Mouse (Mus musculus): ENCODE results near the gene Hoxa13.

The Hoxa13 gene

DNA sequence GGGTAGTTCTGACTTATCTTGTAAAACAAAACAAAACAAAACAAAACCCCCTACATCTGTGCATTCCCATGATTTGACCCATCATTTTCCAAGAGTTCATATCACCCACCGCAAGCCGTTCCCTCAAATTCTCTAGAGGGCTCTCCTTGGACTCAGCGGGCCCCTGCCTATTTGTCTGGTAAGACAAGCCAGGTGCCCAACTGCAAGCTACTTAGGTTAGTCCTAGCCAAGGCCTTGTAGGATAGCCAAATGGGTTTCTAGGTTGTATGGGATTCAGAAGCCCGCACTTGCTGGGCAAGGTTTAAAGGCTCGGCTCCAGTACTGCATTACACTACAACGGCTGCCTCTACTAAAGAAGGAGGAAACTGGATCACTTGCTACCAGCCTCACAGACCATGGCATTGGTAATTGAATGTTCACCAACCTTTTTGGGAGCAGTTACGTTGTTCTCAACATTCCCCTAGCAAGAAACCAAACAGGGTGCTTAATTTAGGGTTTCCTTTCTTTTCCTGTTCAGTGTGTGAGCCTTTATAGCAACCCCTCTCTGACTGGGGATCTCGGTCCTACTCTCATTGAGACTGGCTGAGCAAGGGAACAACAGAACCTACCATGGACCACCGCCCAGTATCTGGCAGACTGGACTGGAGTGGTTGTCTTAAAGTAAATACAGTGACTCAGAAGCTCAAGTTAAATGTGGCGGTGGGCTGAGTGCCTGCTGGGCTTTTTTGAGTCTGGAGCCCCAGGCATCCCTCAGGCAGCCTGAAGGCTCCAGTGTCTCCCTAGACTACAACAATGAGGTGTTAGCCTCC, 23.1 kb downstream of the Hoxa13 start:
- no peak for DNase-seq (ENCODE audit: extremely low spot score)

DNA sequence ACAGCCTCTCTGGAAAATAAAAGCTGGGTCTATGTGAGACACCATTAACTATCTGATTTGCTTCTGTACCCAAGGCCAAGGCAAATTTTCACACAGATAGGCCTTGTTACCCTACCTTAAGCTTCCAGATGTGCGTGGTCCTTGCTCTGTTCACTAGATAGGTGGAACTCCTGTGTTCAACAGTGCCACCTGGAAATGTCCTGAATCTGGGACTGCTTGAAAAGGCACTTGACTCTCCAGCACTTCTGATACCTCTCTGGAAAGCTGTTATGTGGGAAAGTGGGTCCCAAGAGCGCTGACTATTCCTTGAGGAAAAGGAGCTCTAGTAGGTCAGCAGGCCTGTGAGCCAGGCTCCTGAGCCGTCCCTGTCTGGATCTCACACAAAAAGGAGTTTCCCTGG, 23.9 kb downstream of the Hoxa13 start:
- no peak for DNase-seq (ENCODE audit: extremely low spot score)

DNA sequence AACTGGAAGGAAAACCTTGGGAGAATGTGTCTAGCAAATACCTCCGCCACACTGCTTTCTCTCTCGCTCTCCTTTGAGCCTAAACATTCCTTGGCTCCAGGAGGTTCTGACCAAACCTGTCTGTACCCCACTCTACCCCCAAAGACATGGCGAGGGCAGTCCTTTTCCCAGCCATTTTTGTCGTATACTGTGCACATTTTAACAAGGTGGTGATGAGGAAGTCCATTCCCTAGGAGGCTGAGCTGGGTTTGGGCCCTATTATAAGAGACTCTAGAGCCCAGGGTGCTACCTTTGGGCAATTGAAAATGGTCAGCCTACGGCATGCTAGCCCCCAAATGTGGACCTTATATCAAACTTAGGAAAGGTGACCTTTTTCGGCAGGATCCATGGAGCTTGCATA, 24.8 kb downstream of the Hoxa13 start:
- DNase-seq (ENCODE audit: extremely low spot score) = no peak

DNA sequence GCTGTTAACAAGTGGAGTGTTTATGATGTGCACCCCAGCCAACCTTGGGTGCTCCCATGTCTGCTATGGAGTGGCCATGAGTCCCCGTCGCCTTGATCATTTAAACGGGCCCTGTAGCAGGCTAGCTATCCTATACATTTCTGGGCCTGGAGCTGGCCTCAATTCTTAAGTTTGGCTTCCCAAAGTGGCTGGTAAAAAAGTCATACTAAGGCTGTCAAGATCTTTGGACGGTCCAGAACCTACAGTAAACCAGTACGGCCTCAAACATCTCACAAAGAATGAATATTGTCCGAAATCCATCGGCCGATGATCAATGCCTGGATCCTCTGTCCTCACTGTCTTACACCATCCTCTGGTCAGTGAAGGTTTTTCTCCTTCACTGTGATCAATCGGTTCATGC, 25.4 kb downstream of the Hoxa13 start:
- no peak for DNase-seq (ENCODE audit: extremely low spot score)

DNA sequence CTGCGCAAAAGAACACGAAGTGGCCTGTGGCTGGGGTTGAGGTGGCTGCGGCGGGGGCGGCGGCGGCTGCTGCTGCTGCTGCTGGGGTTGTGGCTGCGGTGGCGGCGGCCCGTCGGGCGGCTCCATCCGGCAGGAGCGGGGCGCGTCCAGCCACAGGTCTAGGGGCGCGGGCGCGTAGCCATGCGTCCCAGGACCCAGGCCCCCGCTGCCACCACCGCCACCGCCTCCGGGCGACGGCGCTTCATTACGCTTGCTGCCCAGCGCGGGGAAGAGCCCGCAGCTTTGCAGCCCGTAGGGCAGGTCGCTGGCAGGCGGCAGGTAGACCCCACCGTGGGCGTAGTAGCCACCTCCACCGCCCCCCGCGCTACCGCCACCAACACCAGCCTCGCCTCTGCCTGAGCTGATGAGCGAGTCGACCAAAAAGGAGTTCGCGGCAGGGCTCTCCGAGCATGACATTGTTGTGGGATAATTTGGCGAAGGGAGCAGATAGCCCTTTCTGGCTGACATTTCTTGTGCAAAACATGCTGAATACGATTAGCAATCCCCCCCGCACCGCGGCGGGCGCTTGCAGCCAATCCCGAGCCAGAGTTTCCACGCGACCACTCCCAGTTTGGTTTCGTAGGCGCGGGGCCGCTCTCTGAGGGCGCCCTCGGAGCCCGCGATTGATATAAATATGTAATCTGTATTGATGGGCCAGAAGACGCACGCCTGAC, 26.1 kb downstream of the Hoxa13 start:
- DNase-seq (ENCODE audit: extremely low spot score) = no peak

DNA sequence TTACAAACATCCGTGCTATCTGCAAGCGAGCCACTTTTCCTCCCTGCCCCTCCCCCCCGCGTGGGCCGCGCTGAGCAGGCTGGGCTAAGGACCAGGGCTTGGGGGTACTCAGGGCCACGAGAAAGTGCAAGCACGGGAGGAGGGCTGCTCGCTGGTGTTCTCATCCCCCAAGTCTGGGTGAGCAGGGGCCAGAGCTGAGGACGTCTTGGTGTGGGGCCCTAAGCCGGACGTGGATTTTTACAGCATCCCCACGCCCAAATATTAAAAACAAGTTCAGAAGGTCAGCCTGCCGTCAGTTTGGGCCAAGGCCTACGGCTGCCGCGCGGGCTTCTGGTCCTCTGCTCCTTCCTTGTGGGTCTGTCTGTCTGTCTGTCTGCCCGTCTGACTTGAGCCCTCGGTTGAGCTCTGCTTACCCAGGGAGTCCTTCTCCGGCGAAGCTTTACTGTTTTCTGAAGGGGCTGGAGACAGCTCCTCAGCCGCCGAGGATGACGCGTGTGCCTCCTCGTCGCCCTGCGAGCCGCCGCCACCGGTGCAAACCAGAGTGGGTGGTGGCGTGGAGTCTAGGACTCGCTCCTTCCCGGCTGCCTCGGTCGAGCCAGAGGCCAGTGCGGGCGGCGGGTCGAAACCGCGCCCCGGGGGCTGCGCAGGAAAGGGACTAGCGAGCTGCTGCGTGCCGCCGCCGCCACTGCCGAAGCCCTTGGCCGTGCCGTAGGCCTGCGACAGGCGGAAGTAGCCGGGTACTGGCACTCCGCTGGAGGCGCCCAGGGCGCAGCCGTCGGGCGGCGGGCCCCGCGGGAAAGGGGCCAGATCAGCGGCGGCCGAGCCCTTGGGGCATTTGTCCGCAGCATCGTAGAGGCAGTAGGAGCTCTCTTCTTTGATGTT, 26.9 kb downstream of the Hoxa13 start:
- no peak for DNase-seq (ENCODE audit: extremely low spot score)

DNA sequence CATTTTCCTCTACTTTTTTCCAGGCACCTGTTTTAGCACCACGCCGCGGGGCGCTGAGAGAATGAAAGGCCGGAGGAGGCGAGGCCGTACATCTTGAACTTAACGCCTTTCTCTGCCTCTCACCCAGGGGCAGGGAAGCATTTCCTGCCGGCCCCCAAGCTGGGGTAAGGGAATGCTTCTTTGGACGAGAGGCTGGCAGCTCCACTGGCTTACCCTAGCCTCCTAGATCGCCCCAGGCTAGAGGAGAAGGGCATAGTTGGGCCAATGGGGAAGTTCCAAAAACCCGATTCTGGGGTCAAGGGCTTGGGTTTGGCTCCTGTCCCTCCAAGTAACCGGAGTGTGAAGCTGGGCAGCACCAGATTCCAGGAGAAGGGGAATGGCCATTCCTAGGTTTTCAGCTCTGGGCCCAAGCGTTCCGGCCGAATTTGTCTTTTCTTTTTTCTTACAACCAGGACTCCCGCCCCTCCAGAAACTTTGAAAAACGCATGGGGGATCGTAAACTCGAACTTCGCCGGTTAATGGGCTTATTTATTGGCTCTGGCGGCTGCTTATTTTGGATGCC, 27.6 kb downstream of the Hoxa13 start:
- no peak for DNase-seq (ENCODE audit: extremely low spot score)

DNA sequence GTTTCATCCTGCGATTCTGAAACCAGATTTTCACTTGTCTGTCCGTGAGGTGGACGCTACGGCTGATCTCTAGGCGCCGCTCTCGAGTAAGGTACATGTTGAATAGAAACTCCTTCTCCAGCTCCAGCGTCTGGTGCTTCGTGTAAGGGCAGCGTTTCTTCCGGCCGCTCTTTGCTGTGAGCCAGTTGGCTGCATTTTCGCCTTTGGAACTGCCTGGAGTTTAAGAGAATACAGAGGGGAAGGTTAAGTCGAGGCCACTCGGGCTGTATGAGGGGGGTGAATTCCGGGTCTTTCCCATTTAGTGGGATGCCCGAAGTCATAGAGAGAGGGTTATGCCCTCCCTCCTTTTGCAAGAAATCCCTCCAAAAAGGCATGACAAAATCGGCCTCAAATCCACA, 28.1 kb downstream of the Hoxa13 start:
- DNase-seq (ENCODE audit: extremely low spot score) = no peak

DNA sequence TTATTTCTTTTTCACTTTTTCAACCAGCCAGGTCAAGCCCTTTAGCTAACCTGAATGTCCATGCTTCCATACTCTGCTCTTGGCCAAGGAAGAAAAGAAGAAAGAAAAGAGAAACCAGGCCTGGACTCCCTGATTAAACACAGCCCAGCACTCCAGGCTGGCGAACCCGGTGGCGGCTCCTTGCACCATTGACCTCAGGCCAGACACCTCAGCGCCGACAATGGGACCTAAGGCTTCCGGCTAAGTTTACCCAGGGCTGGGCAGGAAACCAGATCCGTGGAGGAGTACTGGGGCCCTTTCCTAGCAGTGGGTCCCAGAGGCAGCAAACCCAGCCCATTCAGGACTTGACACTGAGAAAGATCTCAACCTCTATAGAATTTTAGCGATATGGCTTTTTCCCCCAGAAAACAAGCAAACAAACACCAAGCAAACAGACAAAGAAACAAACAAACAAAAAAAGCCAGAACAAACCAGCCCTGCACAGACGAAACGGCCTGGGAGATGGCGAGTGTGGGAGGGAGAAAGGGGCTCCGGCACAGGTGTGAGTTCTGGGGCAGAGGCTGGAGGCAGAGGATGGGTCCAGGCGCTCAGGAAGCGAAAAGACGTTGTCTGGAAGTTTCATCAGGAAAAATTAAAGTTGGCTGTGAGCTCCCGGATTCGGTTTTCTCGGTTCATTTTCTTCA, 28.7 kb downstream of the Hoxa13 start:
- no peak for DNase-seq (ENCODE audit: extremely low spot score)

DNA sequence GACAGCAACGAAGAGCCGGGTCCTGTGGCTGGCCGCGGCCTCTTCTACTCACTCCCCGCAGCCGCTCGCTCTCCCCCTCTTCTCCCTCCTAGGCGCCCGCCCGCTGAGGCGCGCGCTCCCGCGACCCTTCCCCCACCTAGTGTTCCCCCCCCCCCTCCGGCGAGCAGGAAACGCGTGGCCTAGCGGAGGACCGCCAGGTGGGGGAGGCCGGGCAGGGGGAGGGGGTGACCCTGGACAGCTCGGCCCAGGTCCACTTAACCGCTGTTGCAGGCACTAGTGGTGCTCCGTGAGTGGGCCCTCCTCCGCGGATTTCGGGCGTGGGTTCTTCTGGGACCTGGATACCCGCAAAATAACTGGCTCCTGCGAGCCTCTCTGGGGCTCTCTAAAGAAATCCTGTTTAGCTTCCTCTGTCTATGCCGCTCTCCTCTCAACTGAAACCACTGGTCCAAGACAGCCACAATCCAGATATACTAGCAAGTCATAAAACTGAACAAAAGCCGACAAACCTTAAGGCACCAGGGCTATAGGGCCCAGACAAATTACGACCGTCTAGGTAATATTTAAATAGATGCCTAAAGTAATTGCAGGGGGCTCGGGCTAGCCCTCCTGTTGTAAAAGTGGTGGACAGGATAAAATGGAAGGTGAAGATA, 30.0 kb downstream of the Hoxa13 start, which contains the start of gene Hoxa9:
Gene Hoxa9 (minus strand): TSS at position 574 of the 650 bp plus-strand sequence.
- DNase-seq (ENCODE audit: extremely low spot score) = no peak

DNA sequence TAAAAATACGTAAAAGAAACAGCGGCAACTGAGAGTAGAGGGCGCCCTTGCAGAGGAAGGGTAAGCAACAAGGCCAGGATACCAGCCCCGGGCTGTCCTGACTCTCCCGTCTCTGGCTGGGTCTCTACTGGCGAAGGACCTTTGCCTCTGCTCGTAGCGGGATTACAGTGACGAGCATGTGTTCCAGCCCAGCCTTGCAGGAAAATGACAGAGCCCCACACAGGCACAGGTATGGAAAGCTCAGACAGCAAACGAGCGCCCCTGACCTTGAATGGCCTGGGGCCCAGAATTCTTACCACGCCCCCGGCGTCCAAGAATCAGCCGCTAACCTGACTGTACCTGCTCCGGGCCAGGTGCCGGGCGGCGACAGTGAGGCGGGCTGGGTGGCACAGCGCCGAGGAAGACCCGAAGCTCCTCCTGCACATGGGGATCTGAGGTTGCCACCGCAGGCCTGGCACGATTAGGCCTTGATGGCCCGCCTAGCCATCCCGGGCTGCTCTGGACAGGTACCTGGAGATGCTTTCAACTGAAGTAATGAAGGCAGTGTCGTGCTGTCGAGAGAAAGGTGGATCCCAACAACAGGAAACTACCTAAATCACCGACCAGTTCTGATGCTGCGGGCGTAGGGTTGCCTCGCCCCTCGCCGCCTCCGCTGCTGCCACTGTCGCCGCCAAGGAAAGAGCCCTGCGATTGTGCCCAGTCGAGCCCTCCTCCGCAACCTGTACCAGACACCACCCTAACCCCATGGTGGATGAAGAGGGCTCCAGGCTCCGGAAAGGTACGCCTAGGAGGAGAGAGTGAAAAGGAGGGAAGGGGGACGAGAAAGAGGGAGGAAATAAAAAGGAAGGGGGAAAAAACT, 30.9 kb downstream of the Hoxa13 start:
- DNase-seq (ENCODE audit: extremely low spot score) = no peak

DNA sequence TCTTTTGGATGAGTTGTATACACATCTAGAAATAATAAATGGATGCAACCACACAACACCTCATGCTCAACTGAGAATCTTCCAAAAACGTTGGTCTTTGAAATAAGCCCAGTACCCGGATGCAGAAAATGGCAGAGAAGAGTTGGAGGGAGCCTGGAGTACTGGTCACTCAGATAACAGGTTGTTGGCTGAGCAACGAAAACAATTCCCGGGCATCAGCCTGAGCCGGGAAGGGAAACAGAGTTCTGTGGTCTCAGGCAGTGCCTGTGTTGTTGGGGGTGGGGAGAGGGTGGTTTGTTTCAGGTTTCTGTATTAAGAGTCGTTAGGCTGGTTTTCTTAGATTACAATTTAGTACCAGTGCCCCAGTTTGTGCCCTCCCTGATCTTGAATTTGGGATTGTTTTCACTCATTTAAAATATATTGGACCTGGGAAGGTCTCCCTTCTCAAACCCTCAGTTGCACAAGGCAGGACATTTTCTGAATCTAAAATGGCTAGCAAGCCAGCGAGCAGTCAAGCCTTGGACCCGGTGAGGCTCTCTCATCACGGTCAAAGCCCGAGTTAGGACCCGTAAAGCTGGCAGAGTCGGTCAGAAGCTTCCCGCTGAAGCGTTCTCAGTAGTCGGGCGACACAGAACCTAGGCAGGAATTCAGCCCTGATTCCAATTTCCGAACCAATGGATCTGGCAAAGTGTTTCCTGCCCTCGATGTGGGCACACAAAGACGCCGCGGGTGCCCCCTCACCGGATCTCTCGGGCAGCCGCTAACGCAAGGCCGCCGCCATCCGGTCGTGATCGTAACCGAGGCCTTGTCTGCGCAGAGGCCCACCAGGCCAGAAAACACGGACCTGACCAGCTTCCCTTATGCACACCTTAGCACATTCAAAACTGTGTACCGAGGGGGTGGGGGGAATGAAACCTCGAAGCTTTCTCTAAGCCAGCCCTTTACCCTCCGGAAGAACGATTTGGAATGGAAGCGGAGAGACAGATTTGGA, 31.9 kb downstream of the Hoxa13 start:
- DNase-seq (ENCODE audit: extremely low spot score) = no peak

DNA sequence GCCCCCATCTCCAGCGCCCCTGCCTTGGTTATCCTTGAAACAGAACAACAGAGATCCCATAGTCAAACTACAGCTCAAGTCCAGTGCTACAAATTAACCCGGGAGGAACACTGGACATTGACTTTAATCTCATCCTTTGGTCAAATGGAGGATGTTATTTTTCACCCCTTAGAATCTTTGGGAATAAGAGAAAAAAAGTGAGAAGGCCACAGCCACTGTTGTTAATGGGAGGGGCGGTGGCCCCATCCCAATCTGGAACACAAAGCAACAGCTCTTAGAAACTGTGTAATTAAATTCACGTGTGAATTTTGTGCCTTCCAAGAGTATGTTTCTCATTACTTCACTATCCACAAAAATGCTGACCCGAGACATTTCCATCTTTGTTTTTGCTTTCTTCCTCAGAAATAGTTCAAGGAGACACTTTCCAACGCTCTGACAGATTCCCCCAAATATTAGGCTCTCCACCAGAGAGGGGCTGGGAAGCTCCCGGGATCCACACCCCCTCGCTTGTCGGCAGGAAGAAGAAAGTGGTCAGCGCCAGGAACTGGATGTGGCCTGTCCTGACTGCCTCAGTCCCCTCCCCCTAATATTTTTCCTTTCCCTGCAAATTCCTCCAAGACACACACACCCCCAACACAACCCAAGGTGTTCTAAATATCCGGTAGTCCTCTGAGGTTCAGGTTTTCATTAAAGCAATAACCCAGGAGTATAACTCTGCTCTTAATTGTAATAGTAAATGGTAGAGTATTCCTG, 33.0 kb downstream of the Hoxa13 start:
- DNase-seq (ENCODE audit: extremely low spot score) = no peak

DNA sequence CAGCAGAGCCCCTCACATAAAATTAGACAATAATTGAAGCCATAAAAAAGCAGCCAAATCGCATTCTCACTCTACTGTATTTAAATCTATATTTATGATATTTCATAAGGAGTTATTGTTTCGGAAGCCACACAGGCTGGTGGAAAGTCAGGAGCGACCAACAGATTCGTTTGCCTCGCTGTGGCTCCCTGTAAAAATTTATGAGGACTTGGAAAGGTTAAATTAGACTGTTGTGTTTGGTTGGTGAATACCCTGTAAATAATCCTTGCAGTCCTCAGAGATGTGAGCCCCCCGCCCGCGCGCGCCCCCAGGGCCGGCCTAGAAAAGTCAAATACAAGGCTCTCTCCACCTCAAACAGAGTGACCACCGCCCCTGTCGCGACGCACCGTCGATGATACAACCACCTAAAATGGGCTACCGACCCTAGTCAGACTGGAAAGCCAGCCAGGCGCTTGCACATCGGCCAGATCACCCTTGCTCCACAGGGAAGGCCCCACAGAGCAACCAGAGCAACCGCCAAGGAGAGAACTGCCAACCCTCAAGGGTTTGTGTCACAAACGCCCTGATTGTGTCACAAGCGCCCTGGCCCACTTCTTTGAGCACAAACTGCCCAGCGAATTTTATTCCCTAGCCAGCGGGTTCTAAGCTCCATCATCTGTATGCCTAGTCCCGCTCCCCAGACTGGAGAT, 34.0 kb downstream of the Hoxa13 start:
- no peak for DNase-seq (ENCODE audit: extremely low spot score)

DNA sequence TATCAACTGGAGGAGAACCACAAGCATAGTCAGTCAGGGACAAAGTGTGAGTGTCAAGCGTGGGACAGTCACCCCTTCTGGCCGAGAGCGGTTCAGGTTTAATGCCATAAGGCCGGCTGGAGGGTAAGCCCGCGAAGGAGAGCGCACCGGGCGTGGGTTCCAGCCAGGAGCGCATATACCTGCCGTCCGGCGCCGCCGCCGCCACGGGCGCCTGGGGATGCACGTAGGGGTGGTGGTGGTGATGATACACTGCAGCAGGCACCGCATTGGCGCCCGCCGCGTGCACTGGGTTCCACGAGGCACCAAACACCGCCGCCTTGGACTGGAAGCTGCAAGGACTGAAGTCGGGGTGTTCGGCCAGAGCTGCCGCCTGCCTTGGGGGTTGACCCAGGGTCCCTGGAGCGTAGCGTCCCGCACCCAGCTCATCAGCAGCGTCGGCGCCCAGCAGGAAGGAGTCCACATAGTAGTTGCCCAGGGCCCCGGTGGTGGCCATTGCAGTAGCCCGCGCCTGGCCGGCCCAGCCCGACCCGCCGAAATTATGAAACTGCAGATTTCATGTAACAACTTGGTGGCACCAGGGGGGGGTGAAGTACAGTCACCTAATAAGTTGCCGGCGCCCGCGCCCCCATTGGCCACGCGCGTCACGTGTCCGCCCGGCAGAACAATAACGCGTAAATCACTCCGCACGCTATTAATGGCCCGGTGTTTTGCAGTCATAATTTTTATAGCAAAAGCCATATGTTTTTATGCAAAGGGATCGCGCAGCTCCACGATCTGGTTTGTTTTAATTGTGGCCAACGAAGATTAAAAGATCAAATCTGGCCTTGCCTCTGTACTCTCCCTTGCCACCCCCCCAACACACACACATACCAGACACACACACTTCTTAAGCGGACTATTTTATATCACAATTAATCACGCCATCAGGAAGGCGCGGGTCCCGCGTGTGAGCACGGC, 34.8 kb downstream of the Hoxa13 start:
- DNase-seq (ENCODE audit: extremely low spot score) = no peak

All from embryo, embryonic 9.5 days (tissue).